ENCODE assay signal across 23 mouse cellular contexts in the genomic region with DNA sequence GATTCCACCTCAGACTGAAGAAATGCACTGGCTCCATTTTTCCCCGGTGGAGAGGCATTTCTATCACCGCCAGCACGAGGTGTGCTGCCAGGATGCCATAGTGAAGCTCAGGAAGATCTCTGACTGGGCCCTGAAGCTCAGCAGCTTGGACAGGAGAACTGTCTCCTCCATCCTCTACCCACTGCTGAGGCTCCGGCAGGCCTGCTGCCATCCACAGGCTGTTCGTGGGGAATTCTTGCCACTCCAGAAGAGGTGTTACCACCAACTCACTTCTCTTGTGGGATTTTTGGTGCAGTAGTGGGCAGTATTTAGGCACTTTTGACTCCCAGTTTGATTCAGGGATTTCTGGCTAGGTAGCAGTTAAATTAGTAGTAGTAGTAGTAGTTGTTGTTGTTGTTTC.
"Had no signal": no experiment of that assay in that cellular context is flagged by ENCODE, and none has a peak within 500 bp of the region (broad histone marks: within the 10 kb centered on the region; RNA-seq: fewer than 3 reads in every experiment).

No protein-coding gene starts in this region.

- H3K4me3 ChIP-seq: hindbrain, embryonic 13.5 days; hindbrain, embryonic 15.5 days; kidney, embryonic 15.5 days; limb, embryonic 13.5 days; limb, embryonic 15.5 days; liver, embryonic 12.5 days had no signal

- H3K27me3 ChIP-seq: hindbrain, embryonic 13.5 days; hindbrain, embryonic 15.5 days; kidney, embryonic 15.5 days; limb, embryonic 13.5 days; limb, embryonic 15.5 days; liver, embryonic 12.5 days had no signal

- H3K9me3 ChIP-seq: hindbrain, embryonic 13.5 days; hindbrain, embryonic 15.5 days; kidney, embryonic 15.5 days; limb, embryonic 13.5 days; limb, embryonic 15.5 days; liver, embryonic 12.5 days had no signal

- H3K4me1 ChIP-seq: hindbrain, embryonic 13.5 days; hindbrain, embryonic 15.5 days; kidney, embryonic 15.5 days; limb, embryonic 13.5 days; limb, embryonic 15.5 days; liver, embryonic 12.5 days had no signal

- DNase-seq: gastrocnemius, postnatal 14 days; gastrocnemius, postnatal 36 days; heart, adult 18-20 months; heart, postnatal 10 days; heart, postnatal 36 days; kidney, adult 11 months; kidney, adult 2 months; kidney, adult 9 months; kidney, postnatal 14 days; kidney, postnatal 36 days; layer of hippocampus, adult 9-11 months; layer of hippocampus, postnatal 36 days; left cerebral cortex, postnatal 4 days had no signal

- H3K27ac ChIP-seq: hindbrain, embryonic 13.5 days; hindbrain, embryonic 15.5 days; hindbrain, postnatal 0 days; kidney, embryonic 15.5 days; kidney, postnatal 0 days; limb, embryonic 13.5 days; limb, embryonic 15.5 days; liver, embryonic 12.5 days; liver, embryonic 14.5 days had no signal

- ATAC-seq: hindbrain, postnatal 0 days; intestine, embryonic 16.5 days; liver, embryonic 12.5 days had no signal
